In the genomic region with DNA sequence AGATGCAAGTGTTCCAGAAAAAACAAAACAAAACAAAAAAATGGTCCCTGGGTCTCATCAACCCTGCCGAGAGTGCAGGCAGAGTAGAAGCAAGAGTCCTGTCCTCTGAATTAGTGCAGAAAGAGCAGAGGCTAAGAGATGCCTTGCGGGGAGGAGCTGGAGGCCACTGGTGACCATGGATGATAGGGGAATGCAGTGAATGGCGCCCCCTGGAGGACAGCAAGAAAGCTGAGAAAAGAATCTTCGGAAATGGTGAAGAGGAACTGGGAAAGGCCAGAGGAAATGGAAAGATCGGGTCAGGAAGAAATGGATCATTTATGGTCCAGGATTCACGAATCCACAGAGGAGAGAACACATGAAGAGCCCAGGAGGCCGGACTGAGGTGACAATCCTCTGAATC, we compare ENCODE assay signal across 9 mouse cellular contexts.
DNase-seq lines count a peak whose midpoint lies in the region; ATAC-seq lines count a peak whose summit lies in the region.
"Had no signal": no experiment of that assay in that cellular context is flagged by ENCODE, and none has a peak within 500 bp of the region (broad histone marks: within the 10 kb centered on the region; RNA-seq: fewer than 3 reads in every experiment).

No protein-coding gene starts in this region.

- H3K9me3 ChIP-seq in kidney, embryonic 14.5 days (ENCODE audit: control insufficient read depth, low read length), result no peaks in the 10 kb centered on the region
- H3K9me3 ChIP-seq in limb, embryonic 15.5 days, result no peaks in the 10 kb centered on the region

- no peaks in the 10 kb centered on the region for H3K4me1 ChIP-seq in kidney, embryonic 14.5 days (ENCODE audit: control insufficient read depth, insufficient read depth, low read length)
- H3K4me1 ChIP-seq in limb, embryonic 15.5 days, result peaks cover 22% of the 10 kb centered on the region

- no peak overlapping the region for H3K4me3 ChIP-seq in kidney, embryonic 14.5 days (ENCODE audit: low read length)
- H3K4me3 ChIP-seq in limb, embryonic 15.5 days, result peak overlapping the region; percentile 15; the same call in 1 of the 2 replicates
- H3K4me3 ChIP-seq: erythroblast, embryonic 14.5 days had no signal

- peak; percentile 73 for DNase-seq in 416B (ENCODE audit: low read depth)
- peak; percentile 85 to 94 for DNase-seq in adrenal gland, adult (ENCODE audit: inconsistent age in 2 of 2, low spot score in 1 of 2)
- peak; percentile 73 to 91 for DNase-seq in heart, adult 18-20 months
- peak; percentile 57 for DNase-seq in thymus, postnatal 14 days

- no peak overlapping the region for H3K4me2 ChIP-seq in kidney, embryonic 14.5 days (replicated peaks; ENCODE audit: low read depth, low read length)
- no peak overlapping the region for H3K4me2 ChIP-seq in limb, embryonic 15.5 days

- H3K27me3 ChIP-seq in kidney, embryonic 14.5 days (ENCODE audit: control insufficient read depth, insufficient read depth, low read length), result no peaks in the 10 kb centered on the region
- no peaks in the 10 kb centered on the region for H3K27me3 ChIP-seq in limb, embryonic 15.5 days

- WGBS in kidney, embryonic 14.5 days, result 32% methylated on average over 7 of the region's 7 CpGs
- 34% methylated on average over 7 of the region's 7 CpGs for WGBS in limb, embryonic 15.5 days

- no peak overlapping the region for H3K9ac ChIP-seq in kidney, embryonic 14.5 days (ENCODE audit: low read depth, low read length)
- no peak overlapping the region for H3K9ac ChIP-seq in limb, embryonic 15.5 days

- H3K36me3 ChIP-seq in kidney, embryonic 14.5 days (ENCODE audit: control insufficient read depth, insufficient read depth, low read length), result no peaks in the 10 kb centered on the region
- H3K36me3 ChIP-seq in limb, embryonic 15.5 days, result no peaks in the 10 kb centered on the region

- H3K27ac ChIP-seq in kidney, embryonic 14.5 days (ENCODE audit: low read depth, low read length), result no peak overlapping the region
- H3K27ac ChIP-seq in limb, embryonic 15.5 days, result no peak overlapping the region

- peak; percentile 58 for ATAC-seq in common myeloid progenitor, adult 5-6 weeks (replicated peaks; ENCODE audit: low read depth, poor library complexity, severe bottlenecking)
- ATAC-seq in kidney, embryonic 14.5 days (ENCODE audit: low FRiP score, low TSS enrichment), result peak; percentile 59; the same call in 1 of the 2 replicates
- ATAC-seq in limb, embryonic 15.5 days (ENCODE audit: insufficient number of reproducible peaks, low FRiP score, low TSS enrichment, low read depth), result no peak
- ATAC-seq in neutrophil, adult 5-6 weeks (ENCODE audit: extremely low read depth, insufficient number of reproducible peaks, low FRiP score, poor library complexity, severe bottlenecking), result peak; percentile 46; the same call in 1 of the 2 replicates
